Mouse (Mus musculus) erythroblast, embryonic 14.5 days (primary cell): ENCODE data around the gene Pcdh19.

ENCODE experiments used
- GATA1 ChIP-seq: IDR thresholded peaks from 2 replicates; pipeline ENCODE4 v1.6.1; 2012; ENCODE audit warnings: low read length, inconsistent platforms, mixed read lengths
- TAL1 ChIP-seq: IDR thresholded peaks from 3 replicates; pipeline ENCODE4 v1.6.1; 2012; ENCODE audit warnings: low read length, inconsistent platforms, mixed read lengths

GRCm38 (mm10) chrX:133602068-133602467, 86.7 kb downstream of the Pcdh19 start:
- TF ChIP-seq TAL1 (no peak), GATA1 (no peak)
